Mouse (Mus musculus) left cerebral cortex, adult 18-20 months (tissue): ENCODE data around the gene Trh. TPM values are rescaled to one million over a fixed set of nuclear protein-coding genes. Genes with fewer than 3 reads are reported as not detected.
A peak's percentile ranks its signal among the peaks of the same experiment; 100 is the strongest.

ENCODE experiments used
- DNase-seq, 2 experiments: peaks; one replicate each; pipeline ENCODE4 v3.0.0; 2021 to 2022; ENCODE audit warnings: low spot score in 2 of 2, mixed read lengths in 1 of 2
- long read RNA-seq, 2 experiments: library from polyadenylated mRNA; stranded (forward); transcript quantifications; one replicate each; pipeline ENCODE4 v2.0.0; 2021
- total RNA-seq, 2 experiments: library from RNA; stranded (reverse); gene quantifications; 2 replicates each; pipeline ENCODE4 v1.2.3; 2021

Gene Trh
- 10 to 100 TPM in 1 of 2 experiments, 1 to 10 TPM in 1; 5.8 to 11.2 TPM for total RNA-seq
- long read RNA-seq, experiment 1, transcript Trh-201 (3 exons, 1,384 nt), result major isoform, 5 of 5 reads
- long read RNA-seq, experiment 1, partial matches to known transcripts, result 0 of 5 reads
- long read RNA-seq, experiment 1, other reads (novel, unspliced or antisense), result 0 of 5 reads
- long read RNA-seq, experiment 2, partial matches to known transcripts, result 1 of 3 reads
- long read RNA-seq, experiment 2, other reads (novel, unspliced or antisense), result 0 of 3 reads

DNA sequence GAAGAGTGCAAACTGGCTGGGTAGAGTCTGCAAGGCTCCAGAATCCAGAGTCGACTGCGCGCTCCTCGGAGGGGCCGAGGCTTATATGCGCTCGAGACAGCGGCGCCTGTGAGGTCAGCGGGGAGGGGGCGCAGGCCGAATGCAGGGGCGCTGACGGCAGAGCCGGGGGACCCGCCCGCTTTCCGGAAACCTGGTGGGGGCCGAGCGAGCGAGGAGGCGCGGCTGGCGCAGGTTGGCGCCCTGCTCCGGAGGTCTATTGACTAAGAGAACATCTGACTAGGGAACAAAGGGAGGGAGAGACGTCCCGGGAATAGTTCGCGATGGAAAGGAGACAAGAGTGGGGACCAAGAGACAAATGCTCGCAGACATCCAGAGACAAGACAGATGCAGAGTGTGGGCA, at the start of gene Trh:
Trh (minus strand) TSS at position 60 of the 400 bp plus-strand sequence.
- no peak for DNase-seq

- DNase-seq, result no peak
Observed at GRCm38 (mm10) chr6:92290826-92291225, 46.4 kb upstream of the Trh start.

- no peak for DNase-seq
Observed at GRCm38 (mm10) chr6:92286889-92287288, 42.4 kb upstream of the Trh start.

GRCm38 (mm10) chr6:92286258-92286888, 41.9 kb upstream of the Trh start:
- peak; percentile 73 to 87 for DNase-seq

GRCm38 (mm10) chr6:92285559-92285958, 41.1 kb upstream of the Trh start:
- DNase-seq, result no peak

DNA sequence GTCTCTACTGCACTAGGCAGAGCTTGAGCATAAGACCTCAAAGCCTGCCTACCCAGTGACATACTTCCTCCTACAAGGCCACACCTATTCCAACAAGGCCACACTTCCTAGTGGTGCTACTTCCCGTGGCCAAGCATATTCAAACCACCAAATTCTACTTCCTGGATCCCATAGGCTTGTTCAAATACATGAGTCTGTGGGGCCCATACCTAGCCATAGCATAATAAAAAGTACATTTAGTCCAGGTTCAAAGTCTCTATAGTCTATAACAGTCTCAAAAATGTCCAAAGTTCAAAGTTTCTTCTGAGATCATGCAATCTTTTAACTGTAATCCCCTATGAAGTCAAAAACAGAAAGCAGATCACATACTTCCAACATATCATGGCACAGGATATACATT, 32.7 kb upstream of the Trh start:
- no peak for DNase-seq

GRCm38 (mm10) chr6:92273652-92274322, 29.3 kb upstream of the Trh start:
- DNase-seq, result no peak

DNA sequence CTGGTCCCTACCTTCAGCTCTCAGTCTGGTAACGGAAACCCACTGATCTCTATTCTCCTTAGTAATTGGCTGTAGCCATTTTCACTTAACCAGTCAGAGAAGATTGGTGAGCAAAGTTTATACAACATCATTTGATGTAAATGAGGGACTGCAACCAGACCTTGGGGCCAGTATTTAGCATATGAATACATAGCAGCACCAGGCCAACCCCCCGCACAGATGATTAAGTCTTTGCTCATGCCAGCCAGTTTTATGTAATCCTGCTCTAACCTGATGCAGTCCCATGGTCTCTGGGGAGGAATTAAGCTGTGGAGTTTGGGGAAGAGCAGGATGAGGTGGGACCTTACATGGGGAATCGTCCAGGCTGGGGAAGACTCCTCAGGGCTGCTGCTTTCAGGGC, 28.2 kb upstream of the Trh start:
- DNase-seq, result no peak

GRCm38 (mm10) chr6:92269019-92269418, 24.6 kb upstream of the Trh start:
- DNase-seq, result peak; percentile 72 to 76

DNA sequence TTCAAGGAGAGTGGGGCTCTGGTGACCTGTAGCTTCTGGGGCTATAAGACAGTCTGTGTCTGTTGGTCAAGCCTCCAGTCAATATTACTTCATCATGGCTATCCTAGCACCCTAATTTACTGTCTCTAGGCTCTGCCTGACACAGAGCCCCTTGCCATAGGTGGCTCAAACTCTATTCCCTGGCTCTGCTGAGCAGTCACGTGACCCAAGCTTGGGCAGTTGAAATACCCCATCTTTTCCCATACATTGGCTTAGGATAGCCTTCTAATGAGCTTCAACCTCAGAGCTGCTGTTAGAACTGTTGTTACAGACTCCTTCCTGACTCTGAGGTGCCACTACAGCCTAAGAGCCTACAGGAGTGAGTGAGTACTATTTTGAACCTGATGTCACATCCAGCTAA, 23.6 kb upstream of the Trh start:
- DNase-seq, result no peak

- DNase-seq, result no peak
Observed at GRCm38 (mm10) chr6:92261162-92261843, 16.9 kb upstream of the Trh start.

DNA sequence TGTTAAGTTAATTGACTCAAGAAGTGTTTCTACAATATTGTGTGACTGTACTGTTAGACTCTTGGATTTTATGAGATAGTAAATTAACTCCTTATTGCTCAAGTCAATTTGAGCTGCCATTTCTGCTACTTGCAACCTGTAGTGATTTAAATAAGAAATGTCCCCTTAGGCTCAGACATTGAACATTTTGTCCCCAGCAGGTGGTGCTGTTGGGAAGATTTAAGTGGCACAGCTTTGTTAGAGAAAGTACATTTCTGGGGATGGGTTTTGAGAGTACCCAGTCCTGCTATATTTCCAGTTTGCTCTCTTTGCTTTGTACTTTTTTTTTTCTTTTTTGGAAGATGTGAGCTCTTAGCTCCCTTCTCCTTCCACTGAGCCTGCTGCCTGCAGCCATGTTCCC, 10.9 kb upstream of the Trh start:
- no peak for DNase-seq

- DNase-seq, result no peak
Observed at GRCm38 (mm10) chr6:92253253-92253870, 8.9 kb upstream of the Trh start.

DNA sequence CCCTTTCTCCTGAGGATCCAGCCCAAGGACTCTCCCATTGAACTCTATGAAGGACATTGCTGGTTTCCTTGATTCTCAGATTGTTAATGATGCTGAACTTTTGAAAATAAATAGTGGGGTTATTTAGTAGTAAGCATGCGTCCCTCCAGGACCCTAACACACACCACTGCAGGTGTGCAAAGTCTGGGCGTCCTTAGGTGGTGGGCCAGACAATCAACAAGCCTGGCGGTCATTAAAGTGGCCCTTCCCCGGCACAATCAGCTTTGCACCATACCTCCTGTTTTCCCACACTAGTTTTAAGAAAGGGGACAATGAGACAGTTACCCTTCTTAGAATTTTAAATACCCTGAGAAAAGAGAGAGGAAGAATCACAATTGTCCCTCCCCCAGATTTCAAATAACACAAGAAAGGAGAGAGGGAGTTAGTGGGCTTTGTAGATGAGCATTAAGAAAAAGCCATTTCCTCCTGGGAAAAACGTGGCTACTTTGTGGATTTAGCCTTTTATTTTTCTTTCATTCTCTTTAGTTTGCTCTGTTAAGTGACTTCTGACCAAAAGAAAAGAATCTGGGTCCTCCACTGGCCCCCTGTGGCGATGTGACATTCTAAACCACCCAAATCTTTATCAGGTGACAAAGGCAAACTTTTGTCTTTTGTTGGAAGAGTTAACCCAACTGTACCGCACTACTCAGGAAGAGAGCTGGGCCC, 2.9 kb upstream of the Trh start:
- DNase-seq, result no peak

- no peak for DNase-seq
Observed at GRCm38 (mm10) chr6:92246335-92246734, 1.9 kb upstream of the Trh start.

DNA sequence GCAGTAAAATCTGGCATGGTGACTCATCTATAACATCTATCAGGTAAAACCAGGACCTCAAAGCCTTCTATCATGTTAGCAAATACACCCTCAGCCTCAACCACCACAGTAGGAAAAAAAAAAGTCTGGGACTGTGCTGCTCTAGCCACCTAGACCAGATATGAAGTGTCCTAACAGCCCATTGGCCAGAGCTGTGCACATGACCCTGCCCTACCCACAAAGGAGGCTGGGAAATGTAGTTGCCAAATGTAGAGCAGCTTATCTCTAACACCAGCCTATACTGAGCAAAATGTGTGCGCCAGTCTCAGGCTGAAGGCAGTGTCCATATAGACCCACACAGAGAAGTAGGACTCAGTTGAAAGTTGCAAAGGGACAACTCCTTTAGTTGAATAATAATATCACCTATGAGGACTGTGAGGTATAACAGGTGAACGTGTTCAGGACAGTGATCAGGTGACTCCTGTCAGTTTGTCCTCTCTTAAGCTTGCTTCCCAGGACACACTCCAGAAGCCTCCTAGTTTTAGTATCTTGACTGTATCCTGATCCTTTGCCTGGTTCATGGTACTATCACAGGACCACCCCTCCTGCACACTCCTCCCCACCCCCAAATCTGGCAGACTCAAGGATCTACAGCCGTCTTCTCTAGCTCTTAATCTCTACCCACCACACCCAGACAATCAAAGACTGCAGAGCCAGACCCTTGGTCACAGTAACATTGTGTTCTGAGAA, 3.1 kb downstream of the Trh start:
- peak; percentile 56 to 58 for DNase-seq

GRCm38 (mm10) chr6:92235036-92235435, 9.4 kb downstream of the Trh start:
- DNase-seq, result no peak

DNA sequence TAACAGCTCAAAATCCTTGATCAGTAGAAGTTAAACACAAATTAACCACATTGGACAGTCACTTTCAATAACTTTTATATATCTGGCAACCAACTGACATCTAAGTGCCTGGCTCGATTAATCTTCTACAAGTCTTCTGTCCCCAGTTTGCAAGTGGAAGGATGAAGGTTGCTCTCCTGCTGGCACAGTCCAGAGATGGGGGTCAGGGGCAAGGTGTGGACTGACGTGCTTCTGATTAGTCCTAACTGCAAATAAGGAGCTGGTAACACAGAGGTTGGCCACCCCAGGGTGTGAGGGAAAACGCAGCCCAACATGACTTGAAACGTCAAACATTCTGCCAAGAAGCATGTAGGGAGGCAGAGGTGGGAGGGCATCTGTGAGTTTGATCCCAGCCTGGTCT, 12.7 kb downstream of the Trh start:
- DNase-seq, result no peak

- DNase-seq, result no peak
Observed at GRCm38 (mm10) chr6:92231356-92231755, 13.1 kb downstream of the Trh start.

DNA sequence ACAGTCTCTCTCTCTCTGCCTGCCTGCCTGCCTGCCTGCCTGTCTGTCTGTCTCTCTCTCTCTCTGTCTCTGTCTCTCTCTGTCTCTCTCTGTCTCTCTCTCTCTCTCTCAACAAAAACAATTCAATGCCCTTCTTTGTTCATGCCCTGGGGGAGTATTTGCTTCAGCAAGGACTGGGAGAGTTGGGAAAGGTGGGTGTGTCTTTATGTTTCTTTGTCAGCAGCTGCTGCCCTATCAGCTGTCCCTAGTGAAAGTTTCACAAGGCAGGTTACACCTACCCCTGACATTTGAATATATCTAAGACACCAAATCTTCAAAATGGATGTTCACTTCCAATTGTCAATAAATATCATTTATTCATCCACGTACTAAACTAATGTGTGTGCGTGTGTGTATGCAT, 14.9 kb downstream of the Trh start:
- no peak for DNase-seq
